Mouse (Mus musculus) stomach, postnatal 0 days (tissue): ENCODE data around the gene Prkd2.

Experiments
- CTCF ChIP-seq: IDR thresholded peaks from 2 replicates; pipeline ENCODE4 v1.5.1; 2016; ENCODE audit warnings: antibody characterized with exemption, low read depth, mild to moderate bottlenecking, moderate library complexity
- EP300 ChIP-seq: optimal IDR thresholded peaks from 2 replicates; pipeline ENCODE3; 2016; ENCODE audit warnings: antibody characterized with exemption

DNA sequence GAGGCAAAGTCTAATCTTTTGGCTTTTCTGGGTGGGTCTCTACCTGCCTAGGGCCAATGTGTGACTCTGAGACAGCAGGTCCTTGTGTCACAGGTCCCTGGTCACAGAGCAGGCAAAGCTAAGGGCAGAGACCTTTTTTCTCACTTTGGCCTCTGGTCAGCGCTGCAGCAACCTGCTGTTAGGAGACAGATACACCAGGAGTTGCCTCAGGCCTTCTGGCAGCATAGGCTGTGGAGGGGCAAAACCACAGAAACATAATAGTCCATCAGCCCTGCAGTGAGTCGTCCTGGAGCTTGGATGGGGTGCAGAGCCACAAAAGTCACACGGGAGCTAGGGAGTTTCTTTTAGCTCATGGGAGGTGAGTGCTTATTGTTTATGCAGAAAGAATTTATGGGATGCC lies 76.0 kb downstream of the Prkd2 start:
- TF ChIP-seq CTCF: no peak
- no peak for TF ChIP-seq EP300
